Mouse (Mus musculus) ES-Bruce4 (cell line): ENCODE measurements around the gene Ms4a2. TPM values are rescaled to one million over a fixed set of nuclear protein-coding genes. Genes with fewer than 3 reads are reported as not detected.

Experiments used
- H3K27ac ChIP-seq: 2 replicates; pipeline ENCODE4 v1.5.1; 2012; ENCODE audit warnings: low read length, inconsistent platforms; ENCODE audit not compliant: insufficient read depth
- H3K27me3 ChIP-seq: 2 replicates; pipeline ENCODE4 v1.6.1; 2012; ENCODE audit warnings: mild to moderate bottlenecking, low read length, inconsistent platforms; ENCODE audit not compliant: control insufficient read depth, poor library complexity, insufficient read depth, severe bottlenecking
- H3K36me3 ChIP-seq: 2 replicates; pipeline ENCODE4 v1.6.1; 2012; ENCODE audit warnings: inconsistent platforms, mild to moderate bottlenecking, low read length, moderate library complexity; ENCODE audit not compliant: control insufficient read depth, poor library complexity, insufficient read depth, severe bottlenecking
- H3K4me1 ChIP-seq: one replicate; pipeline ENCODE4 v1.8.1; 2011; ENCODE audit warnings: low read length; ENCODE audit not compliant: control insufficient read depth, insufficient read depth
- H3K4me3 ChIP-seq: 2 replicates; pipeline ENCODE4 v1.5.1; 2011; ENCODE audit warnings: low read depth, mild to moderate bottlenecking, low read length
- H3K9ac ChIP-seq: 2 replicates; pipeline ENCODE4 v1.6.1; 2012; ENCODE audit warnings: low read depth, mild to moderate bottlenecking, inconsistent platforms; ENCODE audit not compliant: poor library complexity, severe bottlenecking
- H3K9me3 ChIP-seq: replicated peaks from 2 replicates; pipeline ENCODE4 v1.6.1; 2012; ENCODE audit warnings: mild to moderate bottlenecking, low read length, inconsistent platforms; ENCODE audit not compliant: control insufficient read depth, poor library complexity, insufficient read depth, severe bottlenecking
- CTCF ChIP-seq: IDR thresholded peaks from one replicate; pipeline ENCODE4 v1.8.1; 2011; ENCODE audit warnings: low read depth, low read length
- EP300 ChIP-seq: IDR thresholded peaks from 2 replicates; pipeline ENCODE4 v1.6.1; 2011; ENCODE audit warnings: low read depth, low read length; ENCODE audit not compliant: insufficient read depth
- POLR2A ChIP-seq: IDR thresholded peaks from one replicate; pipeline ENCODE4 v1.8.1; 2011; ENCODE audit warnings: low read length; ENCODE audit not compliant: insufficient read depth
- polyA plus RNA-seq: library from polyadenylated mRNA; stranded (reverse); fragments of >200 nt; gene quantifications from 2 replicates; pipeline ENCODE4 v1.2.4, GENCODE M21; 2011; ENCODE audit warnings: low read depth; ENCODE audit not compliant: missing spikeins, insufficient read depth, insufficient read length

Ms4a2 gene
- polyA plus RNA-seq, 1 experiment, result not detected

GRCm38 (mm10) chr19:11624800-11625199 lies 1.3 kb upstream of the Ms4a2 start:
- TF ChIP-seq CTCF, result no peak
- no peak for TF ChIP-seq EP300
- TF ChIP-seq POLR2A, result no peak
- Histone ChIP-seq H3K4me3 (no peak overlapping the region), H3K4me1 (no peaks in the 10 kb centered on the region), H3K9me3 (no peaks in the 10 kb centered on the region), H3K36me3 (no peaks in the 10 kb centered on the region), H3K27ac (no peak overlapping the region), H3K9ac (no peak overlapping the region), H3K27me3 (no peaks in the 10 kb centered on the region)

- no peaks in the 10 kb centered on the region for H3K36me3 ChIP-seq
- H3K9me3 ChIP-seq, result no peaks in the 10 kb centered on the region
- H3K27me3 ChIP-seq, result peaks cover 1% of the 10 kb centered on the region; the same call in 1 of the 2 replicates
- H3K4me1 ChIP-seq, result no peaks in the 10 kb centered on the region
- H3K27ac ChIP-seq, result no peak overlapping the region
- no peak overlapping the region for H3K9ac ChIP-seq
- TF ChIP-seq POLR2A (no peak), CTCF (no peak), EP300 (no peak)
- H3K4me3 ChIP-seq, result no peak overlapping the region
Observed at GRCm38 (mm10) chr19:11617983-11618382, 5.5 kb downstream of the Ms4a2 start.

DNA sequence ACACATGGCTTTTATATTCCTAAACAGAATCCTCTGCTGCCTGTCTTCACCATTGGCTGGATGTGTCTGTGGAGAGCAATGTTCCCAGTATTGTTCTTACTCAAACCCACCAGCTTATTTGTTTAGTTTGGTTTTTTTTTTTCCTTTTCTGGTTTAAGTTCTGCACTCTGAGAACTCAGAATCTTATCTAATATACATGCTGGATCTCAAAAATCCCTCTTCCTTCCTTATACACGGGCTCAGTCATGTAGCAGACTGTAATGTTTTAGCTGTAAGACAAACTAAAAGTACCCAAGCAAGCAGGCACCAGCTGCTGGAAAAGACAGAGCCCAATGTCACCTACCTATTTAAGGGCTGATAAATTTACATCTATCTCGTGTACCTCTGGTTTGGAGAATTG lies 8.7 kb downstream of the Ms4a2 start:
- Histone ChIP-seq H3K36me3 (no peaks in the 10 kb centered on the region), H3K4me1 (peaks cover 4% of the 10 kb centered on the region), H3K9ac (no peak overlapping the region), H3K27ac (no peak overlapping the region), H3K4me3 (no peak overlapping the region), H3K27me3 (peaks cover 1% of the 10 kb centered on the region; the same call in 1 of the 2 replicates), H3K9me3 (no peaks in the 10 kb centered on the region)
- no peak for TF ChIP-seq POLR2A
- TF ChIP-seq EP300, result no peak
- TF ChIP-seq CTCF, result no peak

- Histone ChIP-seq H3K9me3 (no peaks in the 10 kb centered on the region), H3K4me1 (peaks cover 4% of the 10 kb centered on the region), H3K9ac (no peak overlapping the region), H3K27me3 (peaks cover 1% of the 10 kb centered on the region; the same call in 1 of the 2 replicates), H3K4me3 (no peak overlapping the region), H3K36me3 (no peaks in the 10 kb centered on the region), H3K27ac (no peak overlapping the region)
- TF ChIP-seq POLR2A (no peak), EP300 (no peak), CTCF (no peak)
Observed at GRCm38 (mm10) chr19:11613776-11614443, 9.6 kb downstream of the Ms4a2 start.

DNA sequence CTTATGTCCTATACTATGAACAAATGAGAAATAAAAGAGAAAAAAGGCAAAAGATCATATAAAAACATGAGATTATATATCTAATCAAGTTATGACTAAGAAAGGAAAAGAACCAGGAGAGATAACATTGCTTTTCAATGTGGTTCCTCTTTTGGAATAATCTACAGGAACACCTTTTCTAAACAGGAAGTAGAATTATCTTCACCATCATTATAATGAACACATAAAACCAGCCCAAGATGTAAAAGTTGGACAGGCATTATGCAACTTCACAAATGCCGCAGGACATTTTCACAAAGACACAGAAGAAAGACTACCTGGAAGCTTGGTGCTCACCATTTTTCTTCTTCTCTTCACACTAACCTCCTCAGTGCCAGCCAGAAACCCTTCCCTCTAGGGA lies 10.4 kb downstream of the Ms4a2 start:
- Histone ChIP-seq H3K9me3 (no peaks in the 10 kb centered on the region), H3K27me3 (peaks cover 1% of the 10 kb centered on the region; the same call in 1 of the 2 replicates), H3K4me3 (no peak overlapping the region), H3K4me1 (peaks cover 4% of the 10 kb centered on the region), H3K27ac (no peak overlapping the region), H3K9ac (no peak overlapping the region), H3K36me3 (no peaks in the 10 kb centered on the region)
- TF ChIP-seq POLR2A (no peak), CTCF (no peak), EP300 (no peak)

DNA sequence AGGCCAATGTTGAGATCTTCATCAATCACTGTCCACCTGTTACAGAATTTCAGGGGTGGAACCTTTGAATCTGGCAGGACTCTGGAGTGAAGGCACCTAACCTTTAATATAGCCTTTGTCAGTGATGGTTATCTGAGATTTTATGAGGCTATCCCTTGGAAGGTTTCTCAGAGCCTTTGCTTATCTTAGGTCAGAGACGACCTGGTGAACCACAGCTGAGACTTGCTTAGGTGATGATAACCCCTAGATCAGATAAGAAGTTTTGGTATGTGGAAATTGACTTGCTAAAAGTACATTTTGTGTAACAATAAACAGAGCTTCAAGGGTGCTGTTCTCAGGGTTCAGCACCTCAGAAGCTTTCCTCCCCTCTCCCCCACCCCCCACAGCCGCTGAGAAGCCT lies 11.2 kb downstream of the Ms4a2 start:
- H3K4me1 ChIP-seq, result peaks cover 4% of the 10 kb centered on the region
- no peaks in the 10 kb centered on the region for H3K36me3 ChIP-seq
- H3K9ac ChIP-seq, result no peak overlapping the region
- no peak for TF ChIP-seq EP300
- TF ChIP-seq POLR2A, result no peak
- TF ChIP-seq CTCF, result no peak
- H3K4me3 ChIP-seq, result no peak overlapping the region
- H3K27me3 ChIP-seq, result peaks cover 1% of the 10 kb centered on the region; the same call in 1 of the 2 replicates
- no peaks in the 10 kb centered on the region for H3K9me3 ChIP-seq
- H3K27ac ChIP-seq, result no peak overlapping the region
